ENCODE assay signal across 11 mouse cellular contexts in the genomic region with DNA sequence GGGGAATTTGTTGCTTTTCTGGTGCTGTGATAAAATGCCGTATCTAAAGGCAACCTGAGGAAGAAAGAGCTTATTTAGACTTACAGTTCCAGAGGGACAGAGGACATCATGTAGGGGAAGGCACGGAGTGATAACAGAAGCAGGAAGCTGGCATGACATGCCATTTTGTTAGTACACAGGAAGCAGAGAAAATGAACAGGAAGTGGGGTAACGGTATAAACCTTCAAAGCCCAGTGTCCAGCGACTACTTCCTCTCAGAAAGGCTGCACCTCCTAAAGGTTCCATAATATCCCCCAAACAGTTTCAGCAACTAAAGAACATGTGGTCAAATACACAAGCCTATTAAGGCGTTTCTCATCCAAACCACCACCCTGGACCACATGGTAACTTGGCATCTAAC. TPM values are rescaled to one million over a fixed set of nuclear protein-coding genes. Genes with fewer than 3 reads are reported as not detected.
DNase-seq lines count a peak whose midpoint lies in the region; ATAC-seq and TF ChIP-seq lines count a peak whose summit lies in the region.
"Had no signal": no experiment of that assay in that cellular context is flagged by ENCODE, and none has a peak within 500 bp of the region (broad histone marks: within the 10 kb centered on the region; RNA-seq: fewer than 3 reads in every experiment).

No protein-coding gene starts in this region.

- ATAC-seq in heart, embryonic 12.5 days (ENCODE audit: insufficient number of reproducible peaks, low FRiP score): no peak
- ATAC-seq in heart, postnatal 0 days (ENCODE audit: insufficient read depth, low read depth): no peak

- H3K9me3 ChIP-seq in heart, embryonic 12.5 days (replicated peaks): no peaks in the 10 kb centered on the region
- no peaks in the 10 kb centered on the region for H3K9me3 ChIP-seq in heart, postnatal 0 days (replicated peaks; ENCODE audit: control insufficient read depth, low read length)
- H3K9me3 ChIP-seq: midbrain, embryonic 12.5 days; neural tube, embryonic 13.5 days had no signal

- peaks cover 64% of the 10 kb centered on the region for H3K4me1 ChIP-seq in heart, embryonic 12.5 days (replicated peaks)
- peaks cover 39% of the 10 kb centered on the region for H3K4me1 ChIP-seq in heart, postnatal 0 days (ENCODE audit: control insufficient read depth, insufficient read depth)

- no peak for TF ChIP-seq CTCF in heart, postnatal 0 days (IDR thresholded peaks at IDR 0.05; ENCODE audit: low read depth)

- DNase-seq in heart, adult 8-10 months (ENCODE audit: low spot score): no peak
- DNase-seq in testis, postnatal 10 days (ENCODE audit: low spot score): peak; percentile 12
- DNase-seq in testis, postnatal 14 days (ENCODE audit: low spot score): no peak
- no peak for DNase-seq in heart, postnatal 0 days (ENCODE audit: low spot score)
- peak; percentile 34 for DNase-seq in splenic B cell, adult 2 months (ENCODE audit: low read depth, low spot score)
- DNase-seq in gastrocnemius, postnatal 25 days: no peak
- DNase-seq in gastrocnemius, adult 8-10 months (ENCODE audit: low spot score in 2 of 2): no peak
- DNase-seq: spleen, adult 18-20 months had no signal

- no peak overlapping the region for H3K9ac ChIP-seq in heart, embryonic 12.5 days
- H3K9ac ChIP-seq in heart, postnatal 0 days (replicated peaks; ENCODE audit: low read depth, low read length): no peak overlapping the region
- H3K9ac ChIP-seq: midbrain, embryonic 12.5 days; neural tube, embryonic 13.5 days had no signal

- H3K36me3 ChIP-seq in heart, embryonic 12.5 days: no peaks in the 10 kb centered on the region
- H3K36me3 ChIP-seq in heart, postnatal 0 days (replicated peaks; ENCODE audit: control insufficient read depth, insufficient read depth, low read length): no peaks in the 10 kb centered on the region
- H3K36me3 ChIP-seq in splenic B cell, adult 2 months (ENCODE audit: control insufficient read depth, insufficient read depth, low read length, poor library complexity, severe bottlenecking): no peaks in the 10 kb centered on the region
- H3K36me3 ChIP-seq: midbrain, embryonic 12.5 days; neural tube, embryonic 13.5 days had no signal

- peak overlapping the region; percentile 70 for H3K27ac ChIP-seq in heart, embryonic 12.5 days (ENCODE audit: poor library complexity, severe bottlenecking)
- peak overlapping the region; percentile 49 for H3K27ac ChIP-seq in heart, postnatal 0 days (ENCODE audit: low read depth)
- H3K27ac ChIP-seq: midbrain, embryonic 12.5 days; neural tube, embryonic 13.5 days had no signal

- no peak overlapping the region for H3K4me2 ChIP-seq in heart, embryonic 12.5 days
- no peak overlapping the region for H3K4me2 ChIP-seq in heart, postnatal 0 days (ENCODE audit: low read depth, low read length)
- H3K4me2 ChIP-seq: midbrain, embryonic 12.5 days; neural tube, embryonic 13.5 days had no signal

- no peak overlapping the region for H3K4me3 ChIP-seq in heart, embryonic 12.5 days
- H3K4me3 ChIP-seq in heart, postnatal 0 days (ENCODE audit: low read depth, low read length): no peak overlapping the region
- H3K4me3 ChIP-seq: midbrain, embryonic 12.5 days; neural tube, embryonic 13.5 days had no signal

- WGBS in heart, embryonic 12.5 days: 63% methylated on average over 5 of the region's 5 CpGs
- 69% methylated on average over 5 of the region's 5 CpGs for whole genome bisulfite sequencing in heart, postnatal 0 days

- H3K27me3 ChIP-seq in heart, embryonic 12.5 days (replicated peaks): no peaks in the 10 kb centered on the region
- no peaks in the 10 kb centered on the region for H3K27me3 ChIP-seq in heart, postnatal 0 days (ENCODE audit: control insufficient read depth, insufficient read depth, low read length)
- H3K27me3 ChIP-seq in splenic B cell, adult 2 months (ENCODE audit: control insufficient read depth, insufficient read depth, low read length, poor library complexity, severe bottlenecking): no peaks in the 10 kb centered on the region
- H3K27me3 ChIP-seq: midbrain, embryonic 12.5 days; neural tube, embryonic 13.5 days had no signal

- TF ChIP-seq EP300 in heart, postnatal 0 days (IDR thresholded peaks at IDR 0.05; ENCODE audit: low read depth): no peak

RNA-seq across cellular contexts. Expression of a gene that starts 10.2 kb away (rescaled TPM):
- 6.9 and 7.6 TPM in 2 replicates for polyA plus RNA-seq in heart, embryonic 12.5 days (2016; fragmentation: Nextera tagmentation; extraction: Ambion mirVana)
- 10 to 100 TPM; 78.8 to 94.4 (median 86.7) TPM for total RNA-seq in heart, adult 8-10 months (2022)
- total RNA-seq in heart, postnatal 0 days (2014; rRNA removed; ENCODE audit: low replicate concordance): 29.4 and 37.8 TPM in 2 replicates
- 5.9 and 6.7 TPM in 2 replicates for polyA plus RNA-seq in heart, postnatal 0 days (2015; fragmentation: Nextera tagmentation; extraction: Ambion mirVana)
- total RNA-seq in gastrocnemius, postnatal 25 days (2021): 100 to 1,000 TPM in 1 of 2 experiments, 10 to 100 TPM in 1; 98.3 to 136 TPM
- 100 to 1,000 TPM; 134 to 191 (median 150) TPM for total RNA-seq in gastrocnemius, adult 8-10 months (2022)

Comparison
In these comparisons a context has a peak if more than half of its experiments do, and no peak if none do; other contexts are left out.
1. DNase-seq: peak in testis, postnatal 10 days (single experiment) and splenic B cell, adult 2 months (single experiment); none in heart, adult 8-10 months (single experiment), testis, postnatal 14 days (single experiment), heart, postnatal 0 days (single experiment), gastrocnemius, postnatal 25 days (single experiment) and gastrocnemius, adult 8-10 months (0 of 2).